Mouse (Mus musculus) cerebellum, adult 2 months (tissue): ENCODE results near the gene Gm45062.

ENCODE experiments used
- CTCF ChIP-seq: fragments of 200-500 bp; IDR thresholded peaks from 2 replicates; pipeline ENCODE4 v1.5.1; 2011; ENCODE audit warnings: low read depth, mild to moderate bottlenecking, control low read depth, low read length, moderate library complexity, borderline replicate concordance; ENCODE audit not compliant: insufficient read depth
- POLR2A ChIP-seq: fragments of 200-500 bp; IDR thresholded peaks from 2 replicates; pipeline ENCODE4 v1.6.1; 2011; ENCODE audit warnings: low read length, control low read depth, borderline replicate concordance; ENCODE audit not compliant: insufficient read depth

DNA sequence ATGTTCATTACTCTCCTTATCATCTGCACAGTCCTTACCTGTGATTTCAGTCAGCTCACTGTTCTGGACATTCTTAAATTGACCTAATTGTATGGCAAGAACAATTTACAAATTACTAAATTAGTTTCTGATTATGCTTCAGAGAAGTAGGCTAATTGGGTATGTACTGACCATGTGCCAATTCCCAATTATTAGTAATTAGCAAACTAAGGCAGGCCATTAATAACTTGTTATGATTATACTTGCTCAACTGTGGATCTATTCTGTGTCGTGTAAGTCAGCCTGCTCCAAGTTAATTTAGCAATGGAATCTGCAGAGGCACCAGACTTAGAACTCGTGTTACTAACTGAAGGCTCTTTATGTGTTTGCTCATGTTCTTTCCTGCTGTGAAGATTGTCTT is 113.8 kb downstream of the Gm45062 start:
- no peak for TF ChIP-seq CTCF
- TF ChIP-seq POLR2A = no peak
